Mouse (Mus musculus): Measurements from ENCODE around the gene Sox4. TPM values are rescaled to one million over a fixed set of nuclear protein-coding genes. Genes with fewer than 3 reads are reported as not detected.

Gene Sox4
- total RNA-seq, 2 experiments from 2014 or later: 13.7 to 15.5 TPM

GRCm38 (mm10) chr13:28947740-28948441 is 5.6 kb downstream of the Sox4 start:
- DNase-seq (ENCODE audit: low spot score in 2 of 2): no peak

GRCm38 (mm10) chr13:28946565-28947135 is 6.9 kb downstream of the Sox4 start:
- no peak for DNase-seq (ENCODE audit: low spot score in 2 of 2)

GRCm38 (mm10) chr13:28945681-28946080 is 7.8 kb downstream of the Sox4 start:
- no peak for DNase-seq (ENCODE audit: low spot score in 2 of 2)

- DNase-seq (ENCODE audit: low spot score in 2 of 2): no peak
Measured at GRCm38 (mm10) chr13:28942926-28943325, 10.6 kb downstream of the Sox4 start.

- no peak for DNase-seq (ENCODE audit: low spot score in 2 of 2)
Measured at GRCm38 (mm10) chr13:28941983-28942630, 11.4 kb downstream of the Sox4 start.

- DNase-seq (ENCODE audit: low spot score in 2 of 2): no peak
Measured at GRCm38 (mm10) chr13:28933375-28933774, 20.1 kb downstream of the Sox4 start.

GRCm38 (mm10) chr13:28931776-28932175 is 21.7 kb downstream of the Sox4 start:
- DNase-seq (ENCODE audit: low spot score in 2 of 2): no peak

- DNase-seq (ENCODE audit: low spot score in 2 of 2): no peak
Measured at GRCm38 (mm10) chr13:28931266-28931665, 22.2 kb downstream of the Sox4 start.

- DNase-seq (ENCODE audit: low spot score in 2 of 2): no peak
Measured at GRCm38 (mm10) chr13:28930364-28930763, 23.1 kb downstream of the Sox4 start.

GRCm38 (mm10) chr13:28929936-28930335 is 23.6 kb downstream of the Sox4 start:
- no peak for DNase-seq (ENCODE audit: low spot score in 2 of 2)

- no peak for DNase-seq (ENCODE audit: low spot score in 2 of 2)
Measured at GRCm38 (mm10) chr13:28923136-28923535, 30.4 kb downstream of the Sox4 start.

- DNase-seq (ENCODE audit: low spot score in 2 of 2): no peak
Measured at GRCm38 (mm10) chr13:28917379-28918250, 35.9 kb downstream of the Sox4 start.

GRCm38 (mm10) chr13:28913656-28914055 is 39.9 kb downstream of the Sox4 start:
- no peak for DNase-seq (ENCODE audit: low spot score in 2 of 2)

- no peak for DNase-seq (ENCODE audit: low spot score in 2 of 2)
Measured at GRCm38 (mm10) chr13:28906981-28907380, 46.5 kb downstream of the Sox4 start.
